Mouse (Mus musculus) ES-E14 (cell line): Measurements from ENCODE around the gene Myg1. TPM values are rescaled to one million over a fixed set of nuclear protein-coding genes. Genes with fewer than 3 reads are reported as not detected.

Experiments used
- DNase-seq: peaks from one replicate; pipeline ENCODE4 v3.0.0-alpha.2; 2013; ENCODE audit warnings: low read depth, low spot score
- H3K27ac ChIP-seq: 2 replicates; pipeline ENCODE4 v1.5.1; 2012; ENCODE audit warnings: low read depth, mild to moderate bottlenecking, low read length, moderate library complexity, mixed read lengths; ENCODE audit not compliant: poor library complexity, insufficient read depth, severe bottlenecking
- H3K36me3 ChIP-seq: 2 replicates; pipeline ENCODE4 v1.6.1; 2012; ENCODE audit warnings: mild to moderate bottlenecking, low read length, moderate library complexity, mixed read lengths; ENCODE audit not compliant: control insufficient read depth, poor library complexity, insufficient read depth, severe bottlenecking
- H3K4me1 ChIP-seq, 2 experiments: fragments of 150-350 bp in 1 of 2; sonication (generic) in 1 of 2; 2 replicates each; pipeline ENCODE4 v1.6.1; 2012; ENCODE audit warnings: low read length in 2 of 2, mild to moderate bottlenecking in 1 of 2, mixed read lengths in 1 of 2; ENCODE audit not compliant: control insufficient read depth in 2 of 2, insufficient read depth in 2 of 2, poor library complexity in 1 of 2
- H3K4me3 ChIP-seq, 2 experiments: fragments of 150-350 bp in 1 of 2; sonication (generic) in 1 of 2; 2 replicates each; pipeline ENCODE4 v1.5.1; 2012; ENCODE audit warnings: low read length in 2 of 2, low read depth in 1 of 2, mild to moderate bottlenecking in 1 of 2, mixed read lengths in 1 of 2; ENCODE audit not compliant: insufficient read depth in 1 of 2, poor library complexity in 1 of 2, severe bottlenecking in 1 of 2
- H3K9ac ChIP-seq: 2 replicates; pipeline ENCODE4 v1.6.1; 2012; ENCODE audit warnings: low read depth, mild to moderate bottlenecking, low read length, mixed read lengths; ENCODE audit not compliant: poor library complexity, insufficient read depth, severe bottlenecking
- H3K9me3 ChIP-seq: fragments of 150-350 bp; sonication (generic); 2 replicates; pipeline ENCODE4 v1.6.1; 2012; ENCODE audit warnings: low read depth, mild to moderate bottlenecking, low read length; ENCODE audit not compliant: control insufficient read depth, insufficient read depth
- CHD2 ChIP-seq: IDR thresholded peaks from 2 replicates; pipeline ENCODE4 v1.6.1; 2014; ENCODE audit warnings: mild to moderate bottlenecking, low read depth, low read length, inconsistent platforms
- HCFC1 ChIP-seq: IDR thresholded peaks from 2 replicates; pipeline ENCODE4 v1.6.1; 2012; ENCODE audit warnings: low read length, inconsistent platforms, borderline replicate concordance; ENCODE audit not compliant: insufficient read depth
- MAFK ChIP-seq: IDR thresholded peaks from 2 replicates; pipeline ENCODE4 v1.6.1; 2014; ENCODE audit warnings: mild to moderate bottlenecking, low read depth, low read length, inconsistent platforms; ENCODE audit not compliant: insufficient read depth
- ZC3H11A ChIP-seq: IDR thresholded peaks from 2 replicates; pipeline ENCODE4 v1.6.1; 2012; ENCODE audit warnings: low read depth, mild to moderate bottlenecking, inconsistent platforms, low read length, borderline replicate concordance
- ZNF384 ChIP-seq: IDR thresholded peaks from 2 replicates; pipeline ENCODE4 v1.6.1; 2012; ENCODE audit warnings: low read depth, low read length, inconsistent platforms
- in situ Hi-C, 2 experiments: fragments of 600-800 bp; cut with MboI; formaldehyde crosslinking; loops; one replicate each; pipeline ENCODE4 v1.15.1; 2025; ENCODE audit warnings: low sequenced_read_pairs in 2 of 2, inconsistent platforms in 1 of 2; ENCODE audit not compliant: unreplicated experiment in 2 of 2
- total RNA-seq: library from RNA; depleted of rRNA; stranded (reverse); fragments of 300-350 nt; gene quantifications from 2 replicates; pipeline ENCODE4 v1.2.3, GENCODE M21; 2012

The Myg1 gene
- total RNA-seq, 1 experiment: 109 TPM

GRCm38 (mm10) chr15:102310074-102310845 lies 21.2 kb upstream of the Myg1 start:
- in situ Hi-C loops: no loop called here

GRCm38 (mm10) chr15:102311489-102311888 lies 20.0 kb upstream of the Myg1 start:
- in situ Hi-C loops: no loop called here

More at GRCm38 (mm10) chr15:102310074-102310845, 21.2 kb upstream of the Myg1 start:
- Histone ChIP-seq H3K4me3 (no peak overlapping the region), H3K27ac (no peak overlapping the region), H3K9ac (no peak overlapping the region), H3K9me3 (no peaks in the 10 kb centered on the region), H3K36me3 (peaks cover 58% of the 10 kb centered on the region), H3K4me1 (no peaks in the 10 kb centered on the region)
- no peak for DNase-seq
- TF ChIP-seq MAFK: no peak
- no peak for TF ChIP-seq CHD2
- TF ChIP-seq ZC3H11A: no peak
- TF ChIP-seq ZNF384: no peak
- no peak for TF ChIP-seq HCFC1

GRCm38 (mm10) chr15:102315292-102315691 lies 16.2 kb upstream of the Myg1 start:
- no peaks in the 10 kb centered on the region for H3K9me3 ChIP-seq
- no peak for DNase-seq
- H3K4me1 ChIP-seq: no peaks in the 10 kb centered on the region
- H3K36me3 ChIP-seq: peaks cover 67% of the 10 kb centered on the region
- TF ChIP-seq MAFK (no peak), CHD2 (no peak), HCFC1 (no peak), ZC3H11A (no peak)
- H3K27ac ChIP-seq: no peak overlapping the region
- in situ Hi-C loops: no loop called here
- no peak overlapping the region for H3K9ac ChIP-seq
- H3K4me3 ChIP-seq: no peak overlapping the region

More at GRCm38 (mm10) chr15:102311489-102311888, 20.0 kb upstream of the Myg1 start:
- Histone ChIP-seq H3K9me3 (no peaks in the 10 kb centered on the region), H3K36me3 (peaks cover 59% of the 10 kb centered on the region), H3K9ac (no peak overlapping the region), H3K27ac (no peak overlapping the region), H3K4me3 (no peak overlapping the region), H3K4me1 (no peaks in the 10 kb centered on the region)
- no peak for DNase-seq
- TF ChIP-seq ZNF384 (no peak), HCFC1 (no peak), ZC3H11A (no peak), MAFK (no peak), CHD2 (no peak)

GRCm38 (mm10) chr15:102316263-102316662 lies 15.2 kb upstream of the Myg1 start:
- H3K9me3 ChIP-seq: no peaks in the 10 kb centered on the region
- in situ Hi-C loops: no loop called here
- H3K27ac ChIP-seq: no peak overlapping the region
- no peaks in the 10 kb centered on the region for H3K4me1 ChIP-seq
- no peak overlapping the region for H3K9ac ChIP-seq
- DNase-seq: peak; percentile 57
- no peak overlapping the region for H3K4me3 ChIP-seq
- TF ChIP-seq HCFC1 (no peak), MAFK (no peak), CHD2 (no peak), ZNF384 (no peak), ZC3H11A (no peak)
- peaks cover 67% of the 10 kb centered on the region for H3K36me3 ChIP-seq
